Mouse (Mus musculus): ENCODE measurements around the gene Nupr1. TPM values are rescaled to one million over a fixed set of nuclear protein-coding genes. Genes with fewer than 3 reads are reported as not detected.
A peak's percentile ranks its signal among the peaks of the same experiment; 100 is the strongest.

Gene Nupr1
- total RNA-seq, 2 experiments from 2014 or later: 54.7 to 108 TPM

DNA sequence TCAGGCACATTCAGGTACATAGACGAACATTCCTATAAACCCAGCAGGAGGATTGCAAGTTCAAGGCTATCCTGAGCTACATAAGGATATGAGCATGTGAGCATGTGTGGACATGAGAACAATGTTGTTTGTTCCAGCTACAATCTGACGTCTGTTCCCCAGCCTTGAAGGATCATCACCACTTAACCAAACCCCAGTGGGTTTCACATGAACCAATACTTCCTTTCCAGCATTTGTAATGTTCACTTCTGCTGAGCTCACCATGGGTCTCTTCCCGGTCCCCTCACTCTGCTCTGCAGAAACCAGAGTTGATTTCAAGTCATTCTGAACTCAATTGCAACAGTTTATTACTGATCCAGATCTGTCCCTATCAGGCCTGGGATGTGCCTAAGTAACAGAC lies 28.0 kb downstream of the Nupr1 start:
- peak; percentile 59 for ATAC-seq (ENCODE audit: poor library complexity, severe bottlenecking)

DNA sequence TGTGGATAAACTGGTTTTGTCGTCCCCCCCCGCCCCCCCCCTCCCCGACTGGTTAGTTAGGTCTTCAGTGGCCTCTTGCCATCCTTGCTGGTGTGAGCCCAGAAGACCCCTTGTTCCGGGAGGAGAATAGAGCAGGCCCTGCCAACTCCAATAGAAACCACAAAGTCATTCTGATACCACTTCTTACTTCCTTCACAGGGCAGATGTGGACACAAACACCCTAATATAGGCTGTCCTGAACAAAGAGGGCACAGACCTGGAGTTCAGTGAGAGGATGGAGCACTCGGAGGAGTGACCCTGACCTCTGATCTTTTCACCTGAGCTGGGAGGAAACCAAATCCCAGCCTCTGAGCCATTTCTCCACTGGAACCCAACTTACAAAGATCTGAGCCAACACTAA lies 28.8 kb downstream of the Nupr1 start:
- peak; percentile 50 for ATAC-seq (ENCODE audit: poor library complexity, severe bottlenecking)

DNA sequence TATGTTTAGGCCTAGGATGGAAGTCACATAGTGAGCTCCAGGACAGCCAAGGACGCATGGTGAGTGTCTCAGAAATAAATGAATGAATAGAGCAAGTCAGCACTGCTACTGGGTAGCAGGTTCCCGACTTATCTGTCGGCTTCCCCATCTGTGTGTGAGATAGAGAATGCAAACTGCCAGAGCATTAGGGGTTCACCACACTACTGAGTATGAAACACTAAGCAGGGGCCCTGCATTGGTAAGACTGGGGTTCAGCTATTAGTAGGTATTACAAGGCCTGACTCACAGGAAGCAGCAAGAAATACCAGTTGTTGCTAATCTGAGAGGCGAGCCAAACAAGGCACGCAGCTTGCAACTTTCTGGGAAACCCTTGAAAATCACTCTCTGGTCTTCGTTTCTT lies 31.7 kb downstream of the Nupr1 start:
- ATAC-seq (ENCODE audit: poor library complexity, severe bottlenecking): no peak

DNA sequence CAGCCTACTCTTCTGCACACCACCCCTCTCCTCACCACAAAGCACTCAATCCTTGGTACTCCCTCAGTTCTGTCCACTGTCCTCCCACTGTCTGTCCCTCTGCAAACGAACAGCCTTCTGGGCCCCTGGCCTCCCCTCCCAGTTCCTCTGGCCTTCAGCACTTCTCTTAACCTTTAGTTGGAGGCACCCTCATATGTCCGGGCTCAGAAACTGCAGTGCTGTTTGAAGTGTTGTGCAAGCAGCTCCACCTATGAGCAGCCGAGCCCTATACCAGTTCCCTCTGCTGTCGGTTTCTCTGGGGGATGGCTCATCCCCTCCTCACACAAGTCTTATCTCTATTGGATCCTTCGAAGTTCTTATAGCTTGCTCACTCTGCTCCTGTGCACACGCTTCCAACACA lies 34.2 kb downstream of the Nupr1 start:
- peak; percentile 78 for ATAC-seq (ENCODE audit: poor library complexity, severe bottlenecking)

DNA sequence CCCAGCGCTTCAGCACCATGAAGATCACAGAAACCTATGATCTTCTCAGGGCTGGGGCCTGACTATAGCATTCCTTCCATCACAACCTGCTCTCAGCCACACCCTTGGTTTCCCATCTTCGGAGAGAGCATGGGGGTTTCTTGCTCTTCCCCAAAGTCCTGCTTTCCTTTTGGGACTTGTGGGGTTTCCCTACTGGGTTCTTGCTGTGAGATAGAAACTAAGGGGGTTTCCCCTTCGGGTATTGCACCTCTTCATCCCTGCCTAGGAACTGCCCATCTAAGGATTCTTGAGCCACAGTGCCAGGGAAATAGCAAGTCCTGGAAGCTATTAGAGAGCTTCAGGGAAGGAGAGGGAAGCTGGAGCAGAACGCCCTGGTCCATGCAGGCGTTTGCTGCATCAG lies 34.8 kb downstream of the Nupr1 start:
- ATAC-seq (ENCODE audit: poor library complexity, severe bottlenecking): no peak

DNA sequence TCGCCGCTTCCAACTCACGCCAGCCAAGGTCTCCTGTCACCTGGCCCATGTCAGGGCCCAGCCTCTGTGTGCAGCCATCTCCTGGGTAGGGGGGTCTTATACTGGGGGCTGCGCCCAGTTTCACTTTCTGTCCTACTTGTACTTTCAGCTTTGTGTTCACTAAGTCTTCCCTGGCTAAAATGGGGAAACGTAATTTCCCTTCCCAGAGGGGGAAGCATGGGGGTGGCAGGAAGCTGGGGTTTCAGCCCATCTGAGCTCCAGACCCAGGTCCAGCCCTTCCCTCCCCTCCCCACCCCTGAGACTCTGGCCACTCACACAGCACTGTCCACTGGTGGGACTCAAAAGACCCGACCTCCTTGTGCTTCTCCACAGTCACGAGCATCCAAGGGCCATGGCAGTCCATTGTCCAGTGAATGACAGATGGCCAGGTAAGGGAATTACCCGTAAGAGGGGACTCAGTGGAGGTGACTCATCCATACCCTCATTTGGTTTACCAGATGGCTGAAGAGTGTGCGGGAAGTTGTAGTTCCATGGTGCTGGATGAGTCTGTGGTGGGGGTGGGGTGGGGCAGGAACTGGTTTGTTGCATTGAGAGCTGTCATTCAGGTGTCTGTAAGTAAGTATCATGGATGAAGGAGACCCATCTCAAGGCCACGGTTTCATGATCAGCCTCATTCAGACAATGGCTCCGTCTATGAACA lies 35.6 kb downstream of the Nupr1 start, which contains the start of gene Il27:
Il27 (minus strand) TSS at position 80 of the 700 bp plus-strand sequence.
- peak; percentile 46 for ATAC-seq (ENCODE audit: poor library complexity, severe bottlenecking)

DNA sequence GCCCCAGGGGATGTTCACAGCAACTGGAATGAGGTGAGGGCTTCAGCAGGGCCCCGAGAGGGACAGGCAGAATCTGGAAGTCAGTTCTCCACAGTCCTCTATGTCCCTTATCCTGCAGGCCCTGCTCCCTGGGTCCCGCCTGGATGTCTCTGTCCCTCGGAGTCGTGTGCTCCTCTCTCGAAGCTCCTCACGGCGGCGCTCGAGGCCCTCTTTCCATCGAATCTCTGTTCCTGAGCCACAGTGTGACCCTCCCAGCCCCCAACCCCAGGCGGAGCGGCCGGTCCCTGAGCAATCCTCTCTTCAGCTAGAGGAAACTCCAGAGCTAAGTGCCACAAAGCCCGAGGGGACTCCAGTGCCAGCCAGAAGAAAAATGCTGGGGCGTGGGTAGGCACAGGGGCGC lies 42.9 kb downstream of the Nupr1 start:
- no peak for ATAC-seq (ENCODE audit: poor library complexity, severe bottlenecking)

DNA sequence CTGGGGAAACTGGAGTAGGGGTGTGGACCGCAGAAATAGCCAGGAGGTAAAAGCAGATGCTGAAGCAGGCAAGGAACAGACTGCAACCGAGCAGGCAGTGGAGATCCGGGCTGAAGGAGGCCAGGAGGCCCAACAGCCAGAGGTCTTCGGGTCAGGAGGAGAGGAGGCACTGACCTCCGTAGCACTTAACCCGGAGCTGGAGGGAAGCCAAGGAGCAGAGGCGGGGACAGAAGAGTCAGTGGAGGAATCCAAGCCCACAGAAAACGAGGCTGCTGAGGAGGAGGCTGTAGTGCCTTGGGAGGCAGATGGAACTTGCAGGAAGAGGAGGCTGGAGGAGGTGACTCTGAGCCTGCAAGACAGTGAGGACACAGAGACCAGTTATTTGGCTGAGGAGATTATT lies 43.8 kb downstream of the Nupr1 start:
- ATAC-seq (ENCODE audit: poor library complexity, severe bottlenecking): no peak

DNA sequence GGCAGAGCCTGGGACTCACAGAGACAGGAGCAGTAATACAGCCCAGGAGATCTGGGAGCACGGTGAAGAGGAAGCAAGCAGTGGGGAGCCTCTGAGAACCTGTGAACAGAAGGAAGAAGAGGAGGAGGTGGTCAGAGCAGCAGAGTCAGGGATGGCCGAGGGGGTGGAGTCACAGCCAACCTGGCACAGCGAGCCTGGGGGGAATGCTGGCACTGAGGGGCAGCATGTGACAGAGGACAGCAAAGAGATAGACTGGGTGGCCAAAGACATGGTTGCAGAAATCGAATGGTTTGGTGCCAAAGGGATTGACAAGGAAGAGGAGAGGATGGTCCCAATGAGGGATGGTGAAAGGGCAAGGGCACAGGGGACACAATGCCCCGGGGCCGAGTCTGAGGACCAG lies 44.9 kb downstream of the Nupr1 start, which contains the start of gene Cln3:
Cln3 (minus strand) TSS at position 101 of the 400 bp plus-strand sequence.
- ATAC-seq (ENCODE audit: poor library complexity, severe bottlenecking): peak; percentile 40

DNA sequence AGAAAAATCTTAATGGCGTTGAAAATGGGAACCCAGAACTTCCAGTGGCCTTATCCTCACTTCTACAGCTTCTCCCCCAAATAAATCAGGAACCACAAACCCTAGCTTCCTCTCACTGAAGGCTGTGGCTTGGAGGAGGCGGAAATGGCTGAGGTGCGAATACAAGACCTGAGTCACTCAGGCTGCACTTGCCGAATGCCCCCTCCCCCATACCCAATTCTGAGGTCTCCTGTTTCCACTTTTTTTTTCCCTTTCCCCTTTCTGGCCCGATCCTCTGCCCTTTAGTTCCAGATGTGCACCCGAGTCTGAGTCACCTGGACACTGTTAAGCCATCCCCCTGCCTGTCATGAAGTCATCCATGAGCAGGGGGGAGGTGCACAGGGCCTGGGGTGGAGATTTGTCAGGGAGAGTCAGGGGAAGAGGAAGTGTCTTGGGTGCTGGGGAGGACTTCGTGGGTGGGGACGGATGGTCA lies 46.1 kb downstream of the Nupr1 start, which contains the start of gene Apobr:
Apobr (plus strand) TSS at position 437 of the 472 bp plus-strand sequence.
- ATAC-seq (ENCODE audit: poor library complexity, severe bottlenecking): peak; percentile 85

DNA sequence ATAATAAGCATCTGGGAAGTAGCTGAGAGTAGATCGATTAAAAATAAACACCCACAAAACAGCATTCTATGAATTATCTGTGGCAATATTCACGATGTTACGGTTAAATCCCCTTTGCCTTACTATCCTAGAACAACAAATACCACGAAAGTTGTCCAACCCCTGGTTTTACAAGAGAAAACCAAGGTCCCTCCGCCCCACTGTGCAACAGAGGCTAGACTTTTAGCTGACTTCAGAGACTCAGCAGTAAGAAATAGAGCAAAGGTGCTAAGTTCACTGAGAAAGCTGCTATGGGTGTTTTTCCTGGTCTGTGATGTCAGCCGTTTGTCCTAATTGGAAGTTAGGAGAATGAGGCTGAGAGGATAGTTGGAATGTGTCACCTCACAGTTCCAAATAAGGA lies 46.9 kb downstream of the Nupr1 start:
- no peak for ATAC-seq (ENCODE audit: poor library complexity, severe bottlenecking)

DNA sequence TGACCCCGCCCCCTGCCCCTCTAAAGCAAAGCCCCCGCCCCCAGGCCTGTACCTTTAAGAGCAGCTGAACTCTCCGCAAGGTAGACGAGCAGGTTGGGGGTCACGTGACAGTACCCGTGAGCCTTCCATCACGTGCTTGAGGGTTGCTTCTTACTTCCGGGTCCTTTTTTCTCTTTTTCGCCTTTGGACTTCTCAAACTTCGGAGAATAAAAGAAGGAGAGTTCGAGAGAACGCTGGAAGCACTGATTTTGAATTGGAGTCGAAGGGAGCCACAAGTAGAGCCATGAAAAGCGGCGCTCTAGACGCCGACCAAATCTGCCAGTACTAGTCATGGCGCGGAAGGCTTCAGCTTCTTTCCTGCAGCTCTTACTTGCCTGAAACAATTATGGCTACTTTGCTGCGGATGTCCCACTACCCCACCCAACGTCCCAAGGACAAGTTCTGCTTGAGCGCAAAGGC lies 47.4 kb downstream of the Nupr1 start:
- ATAC-seq (ENCODE audit: poor library complexity, severe bottlenecking): peak; percentile 41

DNA sequence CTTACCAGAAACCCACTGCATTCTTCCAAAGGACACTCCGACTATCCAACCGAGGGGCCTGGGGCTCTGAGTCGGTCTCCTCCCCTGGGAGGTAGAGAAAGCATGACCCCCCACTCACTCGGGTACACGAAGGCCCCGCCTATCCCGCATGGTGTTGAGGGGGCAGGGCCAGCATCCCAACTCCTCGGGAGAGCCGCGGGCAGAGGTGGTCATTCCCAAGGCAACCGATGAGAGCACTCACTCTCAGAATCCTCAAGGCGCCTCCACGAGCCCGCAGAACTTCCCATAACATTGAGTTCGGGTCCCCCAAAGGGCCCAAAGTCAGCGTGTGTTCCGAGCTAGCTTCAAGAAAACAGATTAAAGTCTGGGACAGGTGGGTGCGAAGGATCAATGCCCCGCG lies 47.9 kb downstream of the Nupr1 start:
- ATAC-seq (ENCODE audit: poor library complexity, severe bottlenecking): no peak

DNA sequence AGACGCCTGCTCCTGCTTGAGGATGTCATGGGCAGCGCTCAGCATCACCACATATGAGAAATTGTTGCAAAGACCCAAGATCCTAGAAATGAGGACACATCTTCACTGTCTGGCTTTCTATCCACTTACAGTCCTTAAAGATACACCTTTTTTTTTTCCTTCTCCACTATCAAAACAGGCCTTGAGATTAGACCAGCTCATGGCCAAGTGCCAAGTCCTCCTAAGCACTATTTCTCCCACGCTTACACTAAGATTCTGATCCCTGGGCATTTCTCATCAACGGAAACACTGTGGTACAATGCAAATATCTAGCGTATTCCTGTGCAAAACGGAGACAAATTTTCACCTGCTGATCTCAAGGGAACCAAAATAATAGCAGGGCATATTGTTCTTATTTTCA lies 49.0 kb downstream of the Nupr1 start:
- ATAC-seq (ENCODE audit: poor library complexity, severe bottlenecking): no peak

DNA sequence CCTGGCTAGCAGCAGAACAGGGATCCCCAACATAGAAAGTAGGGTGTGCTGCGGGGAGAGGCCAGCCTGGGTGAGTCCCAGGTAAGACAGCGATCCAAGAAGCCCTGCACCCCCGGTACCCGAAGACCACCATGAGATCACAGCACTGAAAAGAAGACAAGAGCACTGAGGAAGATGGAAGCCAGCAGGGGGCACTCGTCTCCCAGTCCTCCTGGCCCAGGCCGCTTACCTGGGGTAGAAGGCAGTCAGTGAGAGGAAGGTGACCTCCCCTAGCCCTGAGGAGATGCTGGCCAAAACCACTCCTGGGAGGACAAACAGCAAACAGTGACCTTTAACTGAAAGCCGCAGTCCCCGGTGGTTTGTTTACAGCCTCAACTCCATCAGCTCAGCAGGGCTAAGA lies 51.5 kb downstream of the Nupr1 start:
- no peak for ATAC-seq (ENCODE audit: poor library complexity, severe bottlenecking)

DNA sequence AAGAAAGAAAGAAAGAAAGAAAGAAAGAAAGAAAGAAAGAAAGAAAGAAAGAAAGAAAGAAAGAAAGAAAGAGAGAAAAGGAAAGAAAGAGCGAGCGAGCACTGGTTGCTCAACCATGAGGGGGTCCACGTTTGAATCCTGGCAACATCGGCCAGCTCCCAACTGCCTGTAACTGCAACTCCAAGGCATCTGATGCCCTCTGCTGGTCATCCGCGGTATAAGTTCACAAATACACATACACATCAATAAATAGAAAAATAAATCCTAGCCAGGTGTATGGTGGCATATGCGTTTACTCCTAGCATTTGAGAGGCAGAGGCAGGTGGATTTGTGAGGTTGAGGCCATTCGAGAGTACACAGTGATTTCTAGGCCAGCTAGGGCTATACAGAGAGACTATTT lies 53.7 kb downstream of the Nupr1 start:
- peak; percentile 72 for ATAC-seq (ENCODE audit: poor library complexity, severe bottlenecking)

Other genes with a start within 250 kb of the Nupr1 start
- 10.1 and 11.7 TPM in 2 replicates for gene Nfatc2ip, start 234.1 kb downstream of the Nupr1 start, total RNA-seq (2015)
- gene Nfatc2ip, start 234.1 kb downstream of the Nupr1 start, total RNA-seq (2017): 13.9 and 16.6 TPM in 2 replicates
- 0.20 and 1.1 TPM in 2 replicates for gene Cd19, start 216.0 kb downstream of the Nupr1 start, total RNA-seq (2015)
- 0.24 TPM in 1 of 2 replicates, not detected in the other for gene Cd19, start 216.0 kb downstream of the Nupr1 start, total RNA-seq (2017)
- gene Rabep2, start 202.1 kb downstream of the Nupr1 start, total RNA-seq (2015): 6.7 and 6.8 TPM in 2 replicates
- gene Rabep2, start 202.1 kb downstream of the Nupr1 start, total RNA-seq (2017): 21.4 and 25.0 TPM in 2 replicates
- gene Atp2a1, start 167.8 kb downstream of the Nupr1 start, total RNA-seq (2015): 0.07 and 0.52 TPM in 2 replicates
- not detected in 2 replicates for gene Atp2a1, start 167.8 kb downstream of the Nupr1 start, total RNA-seq (2017)
- gene Sh2b1, start 155.4 kb downstream of the Nupr1 start, total RNA-seq (2015): 18.2 and 20.6 TPM in 2 replicates
- 9.9 and 10.6 TPM in 2 replicates for gene Sh2b1, start 155.4 kb downstream of the Nupr1 start, total RNA-seq (2017)
- 40.2 and 44.3 TPM in 2 replicates for gene Tufm, start 143.5 kb downstream of the Nupr1 start, total RNA-seq (2015)
- 33.8 and 44.9 TPM in 2 replicates for gene Tufm, start 143.5 kb downstream of the Nupr1 start, total RNA-seq (2017)
- 75.5 and 84.4 TPM in 2 replicates for gene Atxn2l, start 127.4 kb downstream of the Nupr1 start, total RNA-seq (2015)
- gene Atxn2l, start 127.4 kb downstream of the Nupr1 start, total RNA-seq (2017): 26.1 and 40.5 TPM in 2 replicates
- 110 and 121 TPM in 2 replicates for gene Eif3c, start 64.5 kb downstream of the Nupr1 start, total RNA-seq (2015)
- gene Eif3c, start 64.5 kb downstream of the Nupr1 start, total RNA-seq (2017): 131 and 143 TPM in 2 replicates
- 27.6 and 30.3 TPM in 2 replicates for gene Apobr, start 45.9 kb downstream of the Nupr1 start, total RNA-seq (2015)
- 98.7 and 99.5 TPM in 2 replicates for gene Apobr, start 45.9 kb downstream of the Nupr1 start, total RNA-seq (2017)
- 106 and 118 TPM in 2 replicates for gene Cln3, start 45.0 kb downstream of the Nupr1 start, total RNA-seq (2015)
- gene Cln3, start 45.0 kb downstream of the Nupr1 start, total RNA-seq (2017): 59.5 and 77.8 TPM in 2 replicates
- 2.5 and 2.9 TPM in 2 replicates for gene Il27, start 35.9 kb downstream of the Nupr1 start, total RNA-seq (2015)
- 3.0 and 4.8 TPM in 2 replicates for gene Il27, start 35.9 kb downstream of the Nupr1 start, total RNA-seq (2017)
- 42.1 and 55.6 TPM in 2 replicates for gene Sgf29, start 18.4 kb upstream of the Nupr1 start, total RNA-seq (2015)
- 27.3 and 35.5 TPM in 2 replicates for gene Sgf29, start 18.4 kb upstream of the Nupr1 start, total RNA-seq (2017)
- gene Sult1a1, start 45.6 kb upstream of the Nupr1 start, total RNA-seq (2015): 4.8 and 6.6 TPM in 2 replicates
- 6.6 and 6.9 TPM in 2 replicates for gene Sult1a1, start 45.6 kb upstream of the Nupr1 start, total RNA-seq (2017)
- 49.8 and 60.5 TPM in 2 replicates for gene Bola2, start 64.5 kb upstream of the Nupr1 start, total RNA-seq (2015)
- gene Bola2, start 64.5 kb upstream of the Nupr1 start, total RNA-seq (2017): 106 and 161 TPM in 2 replicates
- 4.1 and 6.0 TPM in 2 replicates for gene Slx1b, start 64.9 kb upstream of the Nupr1 start, total RNA-seq (2015)
- gene Slx1b, start 64.9 kb upstream of the Nupr1 start, total RNA-seq (2017): 4.7 and 5.9 TPM in 2 replicates
- 1,020 and 1,059 TPM in 2 replicates for gene Coro1a, start 76.9 kb upstream of the Nupr1 start, total RNA-seq (2015)
- 1,317 and 1,554 TPM in 2 replicates for gene Coro1a, start 76.9 kb upstream of the Nupr1 start, total RNA-seq (2017)
- 173 and 177 TPM in 2 replicates for gene Mapk3, start 128.7 kb upstream of the Nupr1 start, total RNA-seq (2015)
- 88.3 and 91.1 TPM in 2 replicates for gene Mapk3, start 128.7 kb upstream of the Nupr1 start, total RNA-seq (2017)
- gene Gdpd3, start 135.5 kb upstream of the Nupr1 start, total RNA-seq (2015): 26.8 and 37.3 TPM in 2 replicates
- gene Gdpd3, start 135.5 kb upstream of the Nupr1 start, total RNA-seq (2017): 57.9 and 71.4 TPM in 2 replicates
- 196 and 200 TPM in 2 replicates for gene Ypel3, start 146.1 kb upstream of the Nupr1 start, total RNA-seq (2015)
- gene Ypel3, start 146.1 kb upstream of the Nupr1 start, total RNA-seq (2017): 91.7 and 117 TPM in 2 replicates
- gene Tbx6, start 150.6 kb upstream of the Nupr1 start, total RNA-seq (2015): 0.68 and 1.0 TPM in 2 replicates
- gene Tbx6, start 150.6 kb upstream of the Nupr1 start, total RNA-seq (2017): 0.98 and 0.99 TPM in 2 replicates
- 186 and 196 TPM in 2 replicates for gene Ppp4c, start 161.6 kb upstream of the Nupr1 start, total RNA-seq (2015)
- 139 and 154 TPM in 2 replicates for gene Ppp4c, start 161.6 kb upstream of the Nupr1 start, total RNA-seq (2017)
- not detected in 2 replicates for gene Fam57b, start 166.8 kb upstream of the Nupr1 start, total RNA-seq (2015)
- not detected in 2 replicates for gene Fam57b, start 166.8 kb upstream of the Nupr1 start, total RNA-seq (2017)
- gene 4930451I11Rik, start 200.8 kb upstream of the Nupr1 start, total RNA-seq (2015): not detected in 2 replicates
- not detected in 2 replicates for gene 4930451I11Rik, start 200.8 kb upstream of the Nupr1 start, total RNA-seq (2017)
- not detected in 2 replicates for gene Doc2a, start 216.6 kb upstream of the Nupr1 start, total RNA-seq (2015)
- not detected in 2 replicates for gene Doc2a, start 216.6 kb upstream of the Nupr1 start, total RNA-seq (2017)
- gene Hirip3, start 231.1 kb upstream of the Nupr1 start, total RNA-seq (2015): 14.6 and 22.0 TPM in 2 replicates
- gene Hirip3, start 231.1 kb upstream of the Nupr1 start, total RNA-seq (2017): 147 and 164 TPM in 2 replicates
- gene Ino80e, start 231.5 kb upstream of the Nupr1 start, total RNA-seq (2015): 42.5 and 51.5 TPM in 2 replicates
- gene Ino80e, start 231.5 kb upstream of the Nupr1 start, total RNA-seq (2017): 21.3 and 46.4 TPM in 2 replicates